Mouse (Mus musculus): ENCODE measurements around the gene Rpl27. TPM values are rescaled to one million over a fixed set of nuclear protein-coding genes. Genes with fewer than 3 reads are reported as not detected.

Gene Rpl27
- total and polyA plus RNA-seq, 3 experiments = 909 to 5,728 (median 3,039) TPM

GRCm38 (mm10) chr11:101431327-101431726 is 10.8 kb upstream of the Rpl27 start:
- peaks cover 2% of the 10 kb centered on the region for H3K9me3 ChIP-seq (replicated peaks; ENCODE audit: low read length)
- in situ Hi-C loops (cut with MboI; ENCODE audit: low pct_ligation_motif_present, low pct_unique_long_range_greater_than_20kb, low sequenced_read_pairs) (no loop called here), dilution Hi-C loops (cut with MboI; ENCODE audit: extremely low pct_ligation_motif_present, extremely low pct_unique_long_range_greater_than_20kb, low sequenced_read_pairs) (no loop called here)
- H3K79me2 ChIP-seq (replicated peaks; ENCODE audit: control insufficient read depth, extremely low read depth, insufficient read depth, poor library complexity, severe bottlenecking) = peaks cover 3% of the 10 kb centered on the region; the same call in 1 of the 2 replicates
- peaks cover 56 to 82% of the 10 kb centered on the region in 2 experiments for H3K36me3 ChIP-seq (replicated peaks in 1 of 2; ENCODE audit: control insufficient read depth in 1 of 2, insufficient read depth in 1 of 2, low read length in 1 of 2)
- H3K4me1 ChIP-seq (ENCODE audit: control insufficient read depth in 1 of 2, insufficient read depth in 2 of 2) = peaks cover 3 to 11% of the 10 kb centered on the region in 2 experiments; a peak in 2 of 4 replicates
- H3K4me3 ChIP-seq (replicated peaks in 1 of 3; ENCODE audit: low read depth in 2 of 3, low read length in 2 of 3, poor library complexity in 1 of 3) = no peak overlapping the region
- TF ChIP-seq USF2 (conservative IDR thresholded peaks at IDR 0.05; ENCODE audit: low read depth, low read length) = no peak
- no peak for TF ChIP-seq USF1 (IDR thresholded peaks at IDR 0.05; ENCODE audit: low read depth, low read length)
- TF ChIP-seq EP300 (IDR thresholded peaks at IDR 0.05; ENCODE audit: low read length) = no peak
- TF ChIP-seq ELF1 (IDR thresholded peaks at IDR 0.05; ENCODE audit: low read depth, low read length) = no peak
- TF ChIP-seq JUN (IDR thresholded peaks at IDR 0.05; ENCODE audit: insufficient read depth, low read depth, low read length) = no peak
- TF ChIP-seq ZC3H11A (IDR thresholded peaks at IDR 0.05; ENCODE audit: low read depth, low read length) = no peak
- no peak for TF ChIP-seq MXI1 (IDR thresholded peaks at IDR 0.05; ENCODE audit: low read depth, low read length)
- TF ChIP-seq POLR2AphosphoS2 (IDR thresholded peaks at IDR 0.05; ENCODE audit: low read depth, low read length) = no peak
- TF ChIP-seq UBTF (IDR thresholded peaks at IDR 0.05; ENCODE audit: low read depth, low read length) = no peak
- TF ChIP-seq CHD2 (IDR thresholded peaks at IDR 0.05; ENCODE audit: low read length) = no peak
- TF ChIP-seq E2F4 (IDR thresholded peaks at IDR 0.05; ENCODE audit: insufficient replicate concordance, low read depth, low read length) = no peak
- H3K4me2 ChIP-seq (ENCODE audit: insufficient read depth, low read depth, poor library complexity, severe bottlenecking) = no peak overlapping the region
- DNase-seq (ENCODE audit: extremely low read depth) = no peak
- H3K27me3 ChIP-seq (replicated peaks) = no peaks in the 10 kb centered on the region
- no peak overlapping the region for H3K27ac ChIP-seq (ENCODE audit: insufficient read depth, low read depth)
- no peak overlapping the region for H3K9ac ChIP-seq (ENCODE audit: insufficient read depth, low read depth)

- in situ Hi-C loops (cut with MboI; ENCODE audit: low pct_ligation_motif_present, low pct_unique_long_range_greater_than_20kb, low sequenced_read_pairs) = no loop called here
- H3K27me3 ChIP-seq (replicated peaks) = no peaks in the 10 kb centered on the region
- H3K9me3 ChIP-seq (replicated peaks; ENCODE audit: low read length) = peaks cover 2% of the 10 kb centered on the region
- DNase-seq (ENCODE audit: extremely low read depth) = no peak
- H3K36me3 ChIP-seq (replicated peaks in 1 of 2; ENCODE audit: control insufficient read depth in 1 of 2, insufficient read depth in 1 of 2, low read length in 1 of 2) = peaks cover 56 to 79% of the 10 kb centered on the region in 2 experiments
- dilution Hi-C loops (cut with MboI; ENCODE audit: extremely low pct_ligation_motif_present, extremely low pct_unique_long_range_greater_than_20kb, low sequenced_read_pairs) = no loop called here
- H3K4me2 ChIP-seq (ENCODE audit: insufficient read depth, low read depth, poor library complexity, severe bottlenecking) = no peak overlapping the region
- H3K4me3 ChIP-seq (replicated peaks in 1 of 3; ENCODE audit: low read depth in 2 of 3, low read length in 2 of 3, poor library complexity in 1 of 3) = no peak overlapping the region
- no peaks in the 10 kb centered on the region for H3K79me2 ChIP-seq (replicated peaks; ENCODE audit: control insufficient read depth, extremely low read depth, insufficient read depth, poor library complexity, severe bottlenecking)
- no peak for TF ChIP-seq ZC3H11A (IDR thresholded peaks at IDR 0.05; ENCODE audit: low read depth, low read length)
- no peak for TF ChIP-seq GABPA (IDR thresholded peaks at IDR 0.05; ENCODE audit: insufficient replicate concordance, low read depth, low read length)
- TF ChIP-seq MAZ (IDR thresholded peaks at IDR 0.05; ENCODE audit: low read depth, low read length) = no peak
- TF ChIP-seq RAD21 (IDR thresholded peaks at IDR 0.05; ENCODE audit: low read depth, low read length) = no peak
- TF ChIP-seq MAFK (IDR thresholded peaks at IDR 0.05; ENCODE audit: insufficient replicate concordance, low read length) = no peak
- TF ChIP-seq USF1 (IDR thresholded peaks at IDR 0.05; ENCODE audit: low read depth, low read length) = no peak
- TF ChIP-seq CHD1 (IDR thresholded peaks at IDR 0.05; ENCODE audit: low read depth, low read length) = no peak
- TF ChIP-seq MEF2A (IDR thresholded peaks at IDR 0.05; ENCODE audit: borderline replicate concordance, low read depth, low read length) = no peak
- no peak for TF ChIP-seq NRF1 (IDR thresholded peaks at IDR 0.05; ENCODE audit: low read depth, low read length)
- no peak for TF ChIP-seq KAT2A (IDR thresholded peaks at IDR 0.05; ENCODE audit: insufficient replicate concordance, low read length)
- TF ChIP-seq TBP (conservative IDR thresholded peaks at IDR 0.05; ENCODE audit: low read depth, low read length) = no peak
- TF ChIP-seq JUND (conservative IDR thresholded peaks at IDR 0.05; ENCODE audit: low read depth, low read length) = no peak
- TF ChIP-seq ELF1 (IDR thresholded peaks at IDR 0.05; ENCODE audit: low read depth, low read length) = no peak
- TF ChIP-seq ZKSCAN1 (IDR thresholded peaks at IDR 0.05; ENCODE audit: borderline replicate concordance, low read depth, low read length) = no peak
- no peak for TF ChIP-seq BHLHE40 (IDR thresholded peaks at IDR 0.05; ENCODE audit: low read depth, low read length)
- no peak for TF ChIP-seq EP300 (IDR thresholded peaks at IDR 0.05; ENCODE audit: low read length)
- no peak for TF ChIP-seq HCFC1 (IDR thresholded peaks at IDR 0.05; ENCODE audit: low read depth, low read length)
- no peak for TF ChIP-seq PAX5 (IDR thresholded peaks at IDR 0.05; ENCODE audit: low read length)
- H3K4me1 ChIP-seq (ENCODE audit: control insufficient read depth in 1 of 2, insufficient read depth in 2 of 2) = no peaks in the 10 kb centered on the region
- no peak overlapping the region for H3K27ac ChIP-seq (ENCODE audit: insufficient read depth, low read depth)
- H3K9ac ChIP-seq (ENCODE audit: insufficient read depth, low read depth) = no peak overlapping the region
These were observed 8.7 kb upstream of the Rpl27 start for GRCm38 (mm10) chr11:101433396-101433795.
